Mouse (Mus musculus): ENCODE data around the gene Ak4. TPM values are rescaled to one million over a fixed set of nuclear protein-coding genes. Genes with fewer than 3 reads are reported as not detected.

The Ak4 gene
- polyA plus RNA-seq, 1 experiment = 0.68 TPM

DNA sequence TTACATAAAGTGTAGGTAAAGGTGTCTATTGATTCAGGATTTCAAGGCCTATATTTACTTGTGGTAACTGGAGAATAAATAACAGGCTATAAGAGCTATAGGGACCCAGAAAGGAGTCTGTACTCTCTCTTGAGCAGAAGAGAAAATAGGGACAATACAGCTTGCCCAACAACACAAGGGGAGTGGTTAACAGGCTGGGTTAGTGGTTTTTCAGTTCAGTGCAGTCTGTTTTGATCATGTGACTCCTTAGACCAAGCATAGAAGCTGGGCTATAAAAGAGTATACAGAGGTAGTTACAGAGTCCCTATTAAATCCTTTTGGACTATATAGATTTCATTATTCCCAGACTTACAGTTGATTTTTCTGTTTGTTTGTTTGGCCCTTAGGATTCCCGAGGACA lies 41.0 kb downstream of the Ak4 start:
- Histone ChIP-seq H3K4me2 (ENCODE audit: low read depth) (no peak overlapping the region), H3K4me3 (no peak overlapping the region), H3K36me3 (ENCODE audit: control insufficient read depth, insufficient read depth) (no peaks in the 10 kb centered on the region), H3ac (ENCODE audit: control insufficient read depth, insufficient read length) (no peak overlapping the region), H3K79me2 (ENCODE audit: control insufficient read depth, insufficient read depth) (no peaks in the 10 kb centered on the region), H3K27me3 (ENCODE audit: control insufficient read depth, insufficient read depth, insufficient read length) (no peaks in the 10 kb centered on the region)
- no peak for TF ChIP-seq USF1 (IDR thresholded peaks at IDR 0.05; ENCODE audit: low read depth)
- TF ChIP-seq MYOD1 (IDR thresholded peaks at IDR 0.05; ENCODE audit: control insufficient read depth in 1 of 3, insufficient read length in 2 of 3, low read depth in 2 of 3) = no peak

DNA sequence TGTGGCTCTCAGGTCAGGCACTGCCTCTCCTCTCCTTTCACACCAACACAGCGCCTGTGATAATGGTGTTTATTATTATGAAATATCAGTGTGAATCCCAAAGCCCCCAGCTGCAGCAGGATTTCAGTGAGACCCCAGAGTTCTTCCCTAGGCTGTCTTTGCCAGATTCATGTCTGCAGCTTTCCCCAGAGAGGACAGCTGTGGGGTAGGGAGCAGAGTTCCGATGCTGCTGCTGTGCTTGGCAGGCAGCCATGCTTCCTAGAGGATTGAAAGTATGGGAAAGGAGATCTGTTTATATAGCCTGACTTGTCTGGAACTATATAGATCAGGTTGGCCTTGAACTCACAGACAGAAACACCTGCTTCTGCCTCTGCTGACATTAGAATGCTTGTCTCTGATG lies 43.0 kb downstream of the Ak4 start:
- Histone ChIP-seq H3ac (ENCODE audit: control insufficient read depth, insufficient read length) (no peak overlapping the region), H3K4me3 (no peak overlapping the region), H3K27me3 (ENCODE audit: control insufficient read depth, insufficient read depth, insufficient read length) (no peaks in the 10 kb centered on the region), H3K36me3 (ENCODE audit: control insufficient read depth, insufficient read depth) (no peaks in the 10 kb centered on the region), H3K4me2 (ENCODE audit: low read depth) (no peak overlapping the region), H3K79me2 (ENCODE audit: control insufficient read depth, insufficient read depth) (no peaks in the 10 kb centered on the region)
- no peak for TF ChIP-seq MYOG (IDR thresholded peaks at IDR 0.05; ENCODE audit: control insufficient read depth in 1 of 3, insufficient read depth in 1 of 3, insufficient read length in 2 of 3, low read depth in 2 of 3)
- no peak for TF ChIP-seq POLR2AphosphoS2 (IDR thresholded peaks at IDR 0.05; ENCODE audit: insufficient read length, low read depth)
- no peak for TF ChIP-seq REST (IDR thresholded peaks at IDR 0.05; ENCODE audit: insufficient read depth, insufficient read length)
- TF ChIP-seq SRF (IDR thresholded peaks at IDR 0.05; ENCODE audit: control insufficient read depth, insufficient read length, low read depth) = no peak
- no peak for TF ChIP-seq TCF12 (IDR thresholded peaks at IDR 0.05; ENCODE audit: insufficient read depth, poor library complexity, severe bottlenecking)
- TF ChIP-seq CEBPB (IDR thresholded peaks at IDR 0.05; ENCODE audit: insufficient read depth, poor library complexity, severe bottlenecking) = no peak
- TF ChIP-seq E2F4 (IDR thresholded peaks at IDR 0.05; ENCODE audit: insufficient read depth) = no peak
- TF ChIP-seq POLR2A (IDR thresholded peaks at IDR 0.05; ENCODE audit: insufficient read length, low read depth) = no peak
- no peak for TF ChIP-seq TCF3 (IDR thresholded peaks at IDR 0.05; ENCODE audit: insufficient read length, low read depth)
- no peak for TF ChIP-seq MYOD1 (IDR thresholded peaks at IDR 0.05; ENCODE audit: control insufficient read depth in 1 of 3, insufficient read length in 2 of 3, low read depth in 2 of 3)
- no peak for TF ChIP-seq USF1 (IDR thresholded peaks at IDR 0.05; ENCODE audit: low read depth)

DNA sequence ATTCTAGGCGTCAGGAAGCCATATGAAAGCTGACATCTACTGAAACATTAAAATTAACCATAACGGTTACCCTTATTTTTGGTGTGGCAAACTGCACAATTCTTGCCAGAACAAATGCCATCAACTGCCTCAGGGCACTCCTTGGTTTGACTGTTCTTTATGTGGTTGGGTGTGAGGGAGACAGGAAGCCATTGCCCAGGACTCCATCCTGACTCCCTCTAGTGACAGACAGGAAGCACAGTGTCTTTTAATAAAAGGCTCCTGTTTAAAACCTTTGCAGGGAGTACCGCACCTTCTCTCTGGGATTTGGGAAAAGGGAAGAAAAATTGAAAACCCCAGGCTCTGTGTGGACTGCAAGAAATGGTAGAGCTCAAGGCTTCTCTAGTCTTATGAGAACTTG lies 47.2 kb downstream of the Ak4 start:
- Histone ChIP-seq H3K79me2 (ENCODE audit: control insufficient read depth, insufficient read depth) (no peaks in the 10 kb centered on the region), H3ac (ENCODE audit: control insufficient read depth, insufficient read length) (no peak overlapping the region), H3K36me3 (ENCODE audit: control insufficient read depth, insufficient read depth) (no peaks in the 10 kb centered on the region), H3K4me3 (no peak overlapping the region), H3K4me2 (ENCODE audit: low read depth) (no peak overlapping the region), H3K27me3 (ENCODE audit: control insufficient read depth, insufficient read depth, insufficient read length) (no peaks in the 10 kb centered on the region)
- TF ChIP-seq MYOD1 (IDR thresholded peaks at IDR 0.05; ENCODE audit: control insufficient read depth in 1 of 3, insufficient read length in 2 of 3, low read depth in 2 of 3) = no peak
- no peak for TF ChIP-seq CEBPB (IDR thresholded peaks at IDR 0.05; ENCODE audit: insufficient read depth, poor library complexity, severe bottlenecking)
- TF ChIP-seq USF1 (IDR thresholded peaks at IDR 0.05; ENCODE audit: low read depth) = no peak
- no peak for TF ChIP-seq MYOG (IDR thresholded peaks at IDR 0.05; ENCODE audit: control insufficient read depth in 1 of 3, insufficient read depth in 1 of 3, insufficient read length in 2 of 3, low read depth in 2 of 3)
- TF ChIP-seq MAX (IDR thresholded peaks at IDR 0.05; ENCODE audit: low read depth) = no peak
- no peak for TF ChIP-seq POLR2A (IDR thresholded peaks at IDR 0.05; ENCODE audit: insufficient read length, low read depth)
- TF ChIP-seq E2F4 (IDR thresholded peaks at IDR 0.05; ENCODE audit: insufficient read depth) = no peak
- no peak for TF ChIP-seq TCF12 (IDR thresholded peaks at IDR 0.05; ENCODE audit: insufficient read depth, poor library complexity, severe bottlenecking)
- no peak for TF ChIP-seq SRF (IDR thresholded peaks at IDR 0.05; ENCODE audit: control insufficient read depth, insufficient read length, low read depth)
- TF ChIP-seq POLR2AphosphoS2 (IDR thresholded peaks at IDR 0.05; ENCODE audit: insufficient read length, low read depth) = no peak
- TF ChIP-seq REST (IDR thresholded peaks at IDR 0.05; ENCODE audit: insufficient read depth, insufficient read length) = no peak
- TF ChIP-seq TCF3 (IDR thresholded peaks at IDR 0.05; ENCODE audit: insufficient read length, low read depth) = no peak

DNA sequence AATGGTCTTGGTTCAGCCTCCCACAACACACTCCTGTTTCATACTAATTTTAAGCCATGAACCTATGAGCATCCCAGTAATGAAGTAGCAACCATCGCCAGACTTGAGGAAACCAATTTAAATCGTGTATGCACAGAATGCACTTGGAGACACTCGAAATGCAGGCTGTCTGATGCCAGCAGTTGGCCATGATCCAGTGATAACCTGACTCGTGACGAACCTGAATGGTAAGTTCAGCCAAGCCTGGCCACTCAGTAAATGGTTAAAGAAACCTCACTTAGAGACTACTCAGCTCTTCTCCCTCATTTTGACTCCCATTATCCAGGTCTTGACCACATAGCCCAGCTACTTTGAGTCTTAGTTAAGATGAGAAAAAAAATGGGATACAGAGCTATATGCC lies 50.2 kb downstream of the Ak4 start:
- Histone ChIP-seq H3K79me2 (ENCODE audit: control insufficient read depth, insufficient read depth) (no peaks in the 10 kb centered on the region), H3K4me2 (ENCODE audit: low read depth) (no peak overlapping the region), H3K27me3 (ENCODE audit: control insufficient read depth, insufficient read depth, insufficient read length) (no peaks in the 10 kb centered on the region), H3K36me3 (ENCODE audit: control insufficient read depth, insufficient read depth) (no peaks in the 10 kb centered on the region), H3K4me3 (no peak overlapping the region), H3ac (ENCODE audit: control insufficient read depth, insufficient read length) (no peak overlapping the region)
- TF ChIP-seq SRF (IDR thresholded peaks at IDR 0.05; ENCODE audit: control insufficient read depth, insufficient read length, low read depth) = no peak
- no peak for TF ChIP-seq MYOD1 (IDR thresholded peaks at IDR 0.05; ENCODE audit: control insufficient read depth in 1 of 3, insufficient read length in 2 of 3, low read depth in 2 of 3)
- no peak for TF ChIP-seq MYOG (IDR thresholded peaks at IDR 0.05; ENCODE audit: control insufficient read depth in 1 of 3, insufficient read depth in 1 of 3, insufficient read length in 2 of 3, low read depth in 2 of 3)
- TF ChIP-seq CEBPB (IDR thresholded peaks at IDR 0.05; ENCODE audit: insufficient read depth, poor library complexity, severe bottlenecking) = no peak
- TF ChIP-seq E2F4 (IDR thresholded peaks at IDR 0.05; ENCODE audit: insufficient read depth) = no peak
- TF ChIP-seq TCF3 (IDR thresholded peaks at IDR 0.05; ENCODE audit: insufficient read length, low read depth) = no peak
- TF ChIP-seq POLR2A (IDR thresholded peaks at IDR 0.05; ENCODE audit: insufficient read length, low read depth) = no peak
- TF ChIP-seq REST (IDR thresholded peaks at IDR 0.05; ENCODE audit: insufficient read depth, insufficient read length) = no peak

DNA sequence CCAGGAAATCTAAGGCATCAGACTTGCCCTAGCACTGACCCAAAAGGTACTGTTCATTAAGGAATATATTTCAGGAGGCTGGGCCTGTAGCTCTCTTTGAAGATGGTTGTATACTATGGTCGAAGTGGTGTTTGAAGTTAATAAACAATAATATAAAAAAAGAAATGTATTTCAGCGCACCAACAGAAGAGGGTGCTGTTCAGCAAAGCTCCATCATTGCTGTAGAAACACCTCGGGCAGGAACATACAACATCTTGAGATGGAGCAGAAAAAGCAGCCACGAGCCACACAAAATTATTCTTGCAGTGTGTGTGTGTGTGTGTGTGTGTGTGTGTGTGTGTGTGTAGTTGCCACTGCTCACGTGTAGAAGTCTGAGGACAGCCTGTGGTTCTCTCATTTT lies 51.5 kb downstream of the Ak4 start:
- TF ChIP-seq MYOG (IDR thresholded peaks at IDR 0.05; ENCODE audit: control insufficient read depth in 1 of 3, insufficient read depth in 1 of 3, insufficient read length in 2 of 3, low read depth in 2 of 3) (no peak), TCF12 (IDR thresholded peaks at IDR 0.05; ENCODE audit: insufficient read depth, poor library complexity, severe bottlenecking) (no peak), MAX (IDR thresholded peaks at IDR 0.05; ENCODE audit: low read depth) (no peak), E2F4 (IDR thresholded peaks at IDR 0.05; ENCODE audit: insufficient read depth) (no peak), TCF3 (IDR thresholded peaks at IDR 0.05; ENCODE audit: insufficient read length, low read depth) (no peak), REST (IDR thresholded peaks at IDR 0.05; ENCODE audit: insufficient read depth, insufficient read length) (no peak), POLR2A (IDR thresholded peaks at IDR 0.05; ENCODE audit: insufficient read length, low read depth) (no peak), USF1 (IDR thresholded peaks at IDR 0.05; ENCODE audit: low read depth) (no peak), POLR2AphosphoS2 (IDR thresholded peaks at IDR 0.05; ENCODE audit: insufficient read length, low read depth) (no peak), MYOD1 (IDR thresholded peaks at IDR 0.05; ENCODE audit: control insufficient read depth in 1 of 3, insufficient read length in 2 of 3, low read depth in 2 of 3) (no peak), SRF (IDR thresholded peaks at IDR 0.05; ENCODE audit: control insufficient read depth, insufficient read length, low read depth) (no peak), CEBPB (IDR thresholded peaks at IDR 0.05; ENCODE audit: insufficient read depth, poor library complexity, severe bottlenecking) (no peak)
- no peaks in the 10 kb centered on the region for H3K79me2 ChIP-seq (ENCODE audit: control insufficient read depth, insufficient read depth)
- no peak overlapping the region for H3K4me2 ChIP-seq (ENCODE audit: low read depth)
- H3K4me3 ChIP-seq = no peak overlapping the region
- no peak overlapping the region for H3ac ChIP-seq (ENCODE audit: control insufficient read depth, insufficient read length)
- H3K36me3 ChIP-seq (ENCODE audit: control insufficient read depth, insufficient read depth) = no peaks in the 10 kb centered on the region
- no peaks in the 10 kb centered on the region for H3K27me3 ChIP-seq (ENCODE audit: control insufficient read depth, insufficient read depth, insufficient read length)

Measured in myocyte (in vitro differentiated cells).